Mouse (Mus musculus) brain, embryonic 14.5 days (tissue): Measurements from ENCODE around the gene Olfml2b. TPM values are rescaled to one million over a fixed set of nuclear protein-coding genes. Genes with fewer than 3 reads are reported as not detected.

Experiments
- DNase-seq: peaks from one replicate; pipeline ENCODE4 v3.0.0-alpha.2; 2011; ENCODE audit warnings: low read depth
- CTCF ChIP-seq: fragments of 200-500 bp; IDR thresholded peaks from 2 replicates; pipeline ENCODE4 v1.5.1; 2012; ENCODE audit warnings: inconsistent platforms, mild to moderate bottlenecking, moderate library complexity, borderline replicate concordance; ENCODE audit not compliant: insufficient read depth, insufficient read length; ENCODE audit errors: extremely low read depth
- POLR2A ChIP-seq: fragments of 200-500 bp; IDR thresholded peaks from 2 replicates; pipeline ENCODE4 v1.6.1; 2012; ENCODE audit warnings: mild to moderate bottlenecking, inconsistent platforms, borderline replicate concordance; ENCODE audit not compliant: poor library complexity, insufficient read depth, insufficient read length, severe bottlenecking; ENCODE audit errors: extremely low read depth
- polyA plus RNA-seq: library from polyadenylated mRNA; depleted of rRNA; stranded (reverse); fragments of >200 nt; gene quantifications from 2 replicates; pipeline ENCODE4 v1.2.3, GENCODE M21; 2012

Gene Olfml2b
- polyA plus RNA-seq, 1 experiment = 6.5 TPM

DNA sequence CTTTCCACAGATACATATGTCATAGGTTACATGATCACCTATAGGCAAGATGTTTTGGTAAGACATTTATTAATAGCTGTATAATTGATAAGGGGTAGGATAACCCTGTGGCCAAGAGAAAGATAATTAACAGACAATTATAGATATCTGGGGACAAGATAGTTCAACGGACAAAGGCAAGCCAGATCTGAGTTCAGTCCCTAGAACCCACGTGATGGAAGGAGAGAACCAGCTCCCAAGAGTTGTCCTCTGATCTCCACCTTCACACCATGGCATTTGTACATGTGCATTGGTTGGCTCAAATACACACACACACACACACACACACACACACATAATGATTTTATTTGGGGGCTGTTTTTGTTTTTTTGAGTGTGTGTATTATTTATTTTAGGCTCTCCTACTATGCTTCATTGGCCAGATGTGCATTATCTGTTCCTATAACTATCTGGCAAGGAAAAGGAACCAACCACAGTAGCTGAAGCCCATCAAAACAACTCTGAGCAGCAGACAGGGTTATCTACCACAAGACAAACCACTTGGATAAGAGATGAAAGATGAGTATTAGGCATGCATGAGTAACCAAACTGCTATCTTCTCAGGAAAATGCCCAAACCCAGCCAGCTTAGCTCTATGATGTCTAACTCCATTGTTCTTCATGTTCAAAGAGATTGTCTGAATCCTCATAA is 24.5 kb upstream of the Olfml2b start:
- no peak for TF ChIP-seq CTCF
- TF ChIP-seq POLR2A = no peak
- no peak for DNase-seq

- TF ChIP-seq CTCF (no peak), POLR2A (no peak)
Observed at GRCm38 (mm10) chr1:170622934-170623333, 21.4 kb upstream of the Olfml2b start.

DNA sequence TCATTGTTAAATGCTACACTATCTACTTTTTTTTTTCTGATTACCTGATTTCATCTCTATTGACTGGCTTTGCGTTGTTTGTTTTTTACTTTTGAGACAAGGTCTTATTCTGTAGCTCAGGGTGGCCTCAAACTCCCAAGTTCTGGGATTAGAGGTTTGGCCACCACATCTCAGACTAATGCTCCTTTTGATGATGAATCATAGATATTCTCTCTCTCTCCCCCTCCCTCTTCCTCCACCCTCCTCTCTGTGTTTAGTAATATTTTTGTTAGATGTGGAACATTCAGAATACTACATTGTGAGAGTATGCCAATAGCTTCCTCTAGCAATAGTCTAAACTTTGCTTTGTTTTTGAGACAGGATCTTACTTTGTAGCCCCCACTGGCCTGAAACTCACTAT is 20.9 kb upstream of the Olfml2b start:
- no peak for DNase-seq
- TF ChIP-seq POLR2A (no peak), CTCF (no peak)

More at GRCm38 (mm10) chr1:170622934-170623333, 21.4 kb upstream of the Olfml2b start:
- no peak for DNase-seq

- DNase-seq = no peak
- no peak for TF ChIP-seq POLR2A
- TF ChIP-seq CTCF = no peak
Observed at GRCm38 (mm10) chr1:170630489-170630888, 13.8 kb upstream of the Olfml2b start.

GRCm38 (mm10) chr1:170631571-170631970 is 12.8 kb upstream of the Olfml2b start:
- TF ChIP-seq POLR2A (no peak), CTCF (no peak)
- no peak for DNase-seq

DNA sequence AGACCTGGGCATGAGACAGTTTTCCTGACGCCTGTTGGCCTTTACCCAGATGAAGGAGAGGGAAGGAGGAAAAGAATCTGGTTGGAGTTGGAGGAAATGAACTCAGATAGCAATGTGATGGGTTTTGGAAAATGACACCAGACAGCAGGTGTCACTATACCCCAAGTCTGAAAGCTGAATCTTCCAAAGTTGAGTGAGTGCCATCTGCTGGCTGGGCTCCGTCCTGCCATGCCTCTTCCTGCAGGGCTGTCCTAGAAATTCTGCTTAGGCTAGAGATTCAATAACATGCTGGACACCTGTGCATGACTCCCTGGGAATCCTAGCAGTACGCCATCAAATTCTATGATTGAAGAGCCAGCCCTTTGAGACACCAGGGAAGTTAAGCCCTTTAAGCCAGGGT is 11.9 kb upstream of the Olfml2b start:
- peak; percentile 89 for DNase-seq
- TF ChIP-seq CTCF (peak; percentile 96), POLR2A (no peak)

GRCm38 (mm10) chr1:170632856-170633255 is 11.5 kb upstream of the Olfml2b start:
- no peak for DNase-seq
- TF ChIP-seq CTCF (no peak), POLR2A (no peak)

DNA sequence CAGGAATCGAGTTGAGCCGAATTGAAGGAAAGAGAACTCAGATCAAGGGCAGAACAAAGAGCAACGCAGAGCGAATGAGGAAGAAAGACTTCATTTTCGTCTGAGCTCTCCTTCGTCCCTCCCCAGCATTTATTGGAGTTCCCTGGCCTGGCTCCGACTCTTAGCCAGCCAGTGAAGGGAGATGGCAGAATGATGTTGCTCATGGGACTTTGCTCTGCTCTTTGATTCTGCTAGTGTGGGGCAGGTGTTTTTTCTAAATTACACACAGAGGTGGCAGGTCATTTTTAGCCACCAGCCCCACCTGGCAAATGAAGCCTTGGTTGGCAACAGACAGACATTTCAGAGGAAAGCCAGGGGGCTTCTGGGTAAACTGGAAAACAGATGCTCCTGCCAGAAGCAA is 5.4 kb upstream of the Olfml2b start:
- TF ChIP-seq POLR2A (no peak), CTCF (no peak)
- DNase-seq = no peak

GRCm38 (mm10) chr1:170645896-170646605 is 1.7 kb downstream of the Olfml2b start:
- DNase-seq = no peak
- TF ChIP-seq CTCF = no peak
- no peak for TF ChIP-seq POLR2A

DNA sequence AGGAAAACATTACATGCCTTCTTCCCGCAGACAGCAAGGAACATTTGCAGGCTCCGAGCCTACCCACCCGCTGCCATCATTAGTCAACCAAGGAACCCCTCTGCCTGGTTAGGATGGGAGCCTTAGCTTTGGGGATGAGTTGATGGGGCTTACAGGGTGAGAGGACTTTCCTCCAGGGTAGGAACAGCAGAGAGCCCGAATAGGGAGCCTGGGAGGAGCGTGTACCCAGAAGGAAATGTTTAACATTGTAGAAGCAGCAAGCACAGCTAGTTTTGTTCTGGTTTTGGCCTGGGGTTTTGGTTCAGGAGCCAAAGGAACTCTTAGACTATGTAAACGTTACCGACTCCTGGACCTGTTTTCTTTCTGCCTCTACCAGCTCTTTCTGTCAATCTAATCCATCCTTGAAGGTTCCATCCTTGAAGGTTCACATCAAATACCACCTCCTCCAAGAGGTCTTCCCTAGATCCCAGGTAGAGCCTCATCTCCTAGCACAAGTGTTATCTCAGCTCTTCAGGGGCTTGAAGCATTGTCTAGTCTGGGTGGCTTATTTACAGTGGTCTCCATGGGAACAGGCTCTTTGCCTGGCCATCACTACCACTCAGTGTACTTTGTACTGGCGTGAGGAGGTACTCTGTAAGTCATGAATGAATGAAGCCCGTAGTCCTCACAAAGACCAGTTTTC is 2.4 kb downstream of the Olfml2b start:
- no peak for DNase-seq
- TF ChIP-seq CTCF = no peak
- TF ChIP-seq POLR2A = no peak

DNA sequence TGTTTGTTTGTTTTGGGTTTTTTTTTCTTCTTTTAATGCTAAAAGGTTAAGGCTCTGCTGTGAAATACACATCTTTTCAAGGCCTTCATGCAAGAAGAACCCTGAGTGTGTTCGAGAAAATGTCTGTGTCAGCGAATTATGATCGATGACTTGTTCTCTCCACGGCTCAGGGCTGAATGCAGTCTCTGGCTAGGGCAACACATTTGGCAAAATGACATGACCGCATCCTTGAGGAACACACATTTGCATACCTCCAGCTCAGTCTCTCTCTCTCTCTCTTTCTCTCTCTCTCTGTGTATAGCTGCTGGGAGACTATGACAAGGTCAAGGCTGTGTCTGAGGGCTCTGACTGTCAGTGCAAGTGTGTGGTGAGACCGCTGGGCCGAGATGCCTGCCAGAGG is 3.0 kb downstream of the Olfml2b start:
- no peak for TF ChIP-seq POLR2A
- TF ChIP-seq CTCF = no peak

DNA sequence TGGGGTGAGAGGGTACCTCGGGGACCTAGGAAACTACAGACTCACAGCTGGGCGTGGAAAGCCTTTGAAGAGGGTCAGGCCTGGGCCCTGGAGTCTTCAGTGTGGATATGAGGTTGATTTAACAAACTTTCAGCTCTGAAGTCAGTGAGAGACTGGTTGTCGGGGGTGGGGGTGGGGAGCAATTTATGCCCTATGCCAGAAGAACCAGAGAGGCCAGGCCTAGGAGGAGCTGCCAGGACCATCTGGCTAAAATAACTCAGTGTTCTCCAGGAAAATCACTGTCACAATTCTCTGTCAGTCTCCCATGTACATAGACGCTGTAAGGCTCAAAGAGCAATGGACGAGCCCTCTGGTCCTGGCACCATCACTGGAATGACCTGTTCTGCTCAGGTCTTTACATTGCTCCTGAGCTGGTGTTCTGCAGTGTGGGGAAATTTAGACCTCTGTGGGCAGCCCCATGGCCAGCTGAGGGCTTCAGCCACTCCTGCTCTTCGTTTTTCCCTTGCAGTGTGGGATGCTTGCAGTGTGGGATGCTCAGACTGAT is 3.7 kb downstream of the Olfml2b start:
- no peak for DNase-seq
- no peak for TF ChIP-seq CTCF
- TF ChIP-seq POLR2A = no peak

More for the DNA sequence above, 3.0 kb downstream of the Olfml2b start:
- no peak for DNase-seq
